Comparison of ENCODE assay signal across 8 mouse cellular contexts in genomic region chr16:87245933-87246791, GRCm38 (mm10).
A peak's percentile ranks its signal among the peaks of the same experiment; 100 is the strongest.
DNase-seq lines count a peak whose midpoint lies in the region; ATAC-seq and TF ChIP-seq lines count a peak whose summit lies in the region.

No protein-coding gene starts in this region.

- no peak overlapping the region for H3K27ac ChIP-seq in MEL (ENCODE audit: control insufficient read depth, low read depth, low read length)
- H3K27ac ChIP-seq in midbrain, embryonic 12.5 days (replicated peaks) = no peak overlapping the region

- peak; percentile 52; the same call in 1 of the 2 replicates for ATAC-seq in midbrain, embryonic 12.5 days (ENCODE audit: low FRiP score, low read depth)

- no peak overlapping the region for H3K9ac ChIP-seq in MEL (ENCODE audit: control insufficient read depth, low read depth, low read length, poor library complexity, severe bottlenecking)
- no peak overlapping the region for H3K9ac ChIP-seq in midbrain, embryonic 12.5 days (replicated peaks)

- intact Hi-C loops in heart, postnatal 36 days (cut with DNase I) = loop anchor here (1.0 to 5.0 kb wide), 6 partner anchors 146 to 944 kb away; no protein-coding TSS in a partner anchor
- intact Hi-C loops in left cerebral cortex, postnatal 25 days (cut with DNase I) = loop anchor here (1.0 to 5.0 kb wide), 4 partner anchors 364 to 944 kb away; no protein-coding TSS in a partner anchor

- DNase-seq in MEL (ENCODE audit: low read depth, low spot score) = no peak
- peak; percentile 48 for DNase-seq in adrenal gland, postnatal 25 days
- peak; percentile 53 for DNase-seq in forelimb bud, embryonic 11.5 days (ENCODE audit: low read depth, low spot score)
- DNase-seq in heart, postnatal 36 days = peak; percentile 70 to 75
- peak; percentile 28 to 43 for DNase-seq in left cerebral cortex, postnatal 25 days (ENCODE audit: low spot score in 2 of 2)
- DNase-seq in urinary bladder, postnatal 10 days (ENCODE audit: low spot score) = peak; percentile 26
- no peak for DNase-seq in spleen, postnatal 36 days (ENCODE audit: low spot score in 2 of 2)

- H3K27me3 ChIP-seq in MEL (ENCODE audit: control insufficient read depth in 1 of 2, insufficient read depth in 2 of 2, low read length in 2 of 2) = no peaks in the 10 kb centered on the region
- H3K27me3 ChIP-seq in midbrain, embryonic 12.5 days = no peaks in the 10 kb centered on the region; the same call in 1 of the 2 replicates

- no peaks in the 10 kb centered on the region for H3K79me2 ChIP-seq in MEL (ENCODE audit: control insufficient read depth, insufficient read depth, low read length, poor library complexity)

- TF ChIP-seq EP300 in MEL (IDR thresholded peaks at IDR 0.05; ENCODE audit: low read depth in 1 of 2, low read length in 2 of 2) = no peak

- no peaks in the 10 kb centered on the region for H3K36me3 ChIP-seq in MEL (ENCODE audit: control insufficient read depth in 1 of 2, insufficient read depth in 2 of 2, low read length in 2 of 2)
- H3K36me3 ChIP-seq in midbrain, embryonic 12.5 days = no peaks in the 10 kb centered on the region

- H3K9me3 ChIP-seq in MEL (replicated peaks; ENCODE audit: insufficient read depth, low read length) = no peaks in the 10 kb centered on the region
- H3K9me3 ChIP-seq in midbrain, embryonic 12.5 days = no peaks in the 10 kb centered on the region

- peak overlapping the region; percentile 9; the same call in 1 of the 2 replicates for H3K4me2 ChIP-seq in midbrain, embryonic 12.5 days (replicated peaks)

- TF ChIP-seq POLR2A in MEL (IDR thresholded peaks at IDR 0.05; ENCODE audit: control insufficient read depth in 1 of 2, insufficient read depth in 1 of 2, low read depth in 1 of 2, low read length in 2 of 2, poor library complexity in 1 of 2) = no peak

- peak; percentile 16 for TF ChIP-seq RAD21 in MEL (IDR thresholded peaks at IDR 0.05; ENCODE audit: low read depth, low read length)

- no peak overlapping the region for H3K4me3 ChIP-seq in MEL (ENCODE audit: control insufficient read depth in 1 of 2, insufficient read depth in 1 of 2, low read depth in 2 of 2, low read length in 2 of 2)
- H3K4me3 ChIP-seq in midbrain, embryonic 12.5 days = no peak overlapping the region

- TF ChIP-seq CTCF in MEL (IDR thresholded peaks at IDR 0.05 in 2 of 3, conservative IDR thresholded peaks at IDR 0.05 in 1 of 3; ENCODE audit: control insufficient read depth in 1 of 3, insufficient read depth in 1 of 3, low read depth in 2 of 3, low read length in 3 of 3, poor library complexity in 1 of 3, severe bottlenecking in 1 of 3) = 0 out of 6 replicates have a peak, but pooled peaks of 1 of the 3 experiments have one; percentile 27

- H3K4me1 ChIP-seq in MEL (ENCODE audit: control insufficient read depth in 1 of 2, insufficient read depth in 2 of 2, low read length in 2 of 2) = no peaks in the 10 kb centered on the region
- H3K4me1 ChIP-seq in midbrain, embryonic 12.5 days = no peaks in the 10 kb centered on the region

- 61% methylated on average over 26 of the region's 26 CpGs for WGBS in midbrain, embryonic 12.5 days

TF ChIP-seq in MEL, 35 proteins besides CTCF, POLR2A, EP300 and RAD21:
- TF ChIP-seq POLR2AphosphoS5 (IDR thresholded peaks at IDR 0.05; ENCODE audit: borderline replicate concordance, low read depth, low read length) = no peak
- TF ChIP-seq JUND (IDR thresholded peaks at IDR 0.05; ENCODE audit: low read depth, low read length) = no peak
- no peak for TF ChIP-seq CHD2 (IDR thresholded peaks at IDR 0.05; ENCODE audit: low read length)
- TF ChIP-seq ETS1 (IDR thresholded peaks at IDR 0.05; ENCODE audit: low read depth, low read length) = no peak
- TF ChIP-seq GATA1 (IDR thresholded peaks at IDR 0.05; ENCODE audit: low read depth, low read length) = no peak
- TF ChIP-seq TBP (IDR thresholded peaks at IDR 0.05; ENCODE audit: low read depth, low read length) = no peak
- no peak for TF ChIP-seq MAX (IDR thresholded peaks at IDR 0.05; ENCODE audit: low read length)
- no peak for TF ChIP-seq E2F4 (IDR thresholded peaks at IDR 0.05; ENCODE audit: borderline replicate concordance, low read depth, low read length)
- TF ChIP-seq ZKSCAN1 (IDR thresholded peaks at IDR 0.05; ENCODE audit: low read depth, low read length) = no peak
- no peak for TF ChIP-seq USF2 (IDR thresholded peaks at IDR 0.05; ENCODE audit: borderline replicate concordance in 1 of 2, insufficient read depth in 1 of 2, low read depth in 1 of 2, low read length in 2 of 2)

Comparison
In these comparisons a context has a peak if more than half of its experiments do, and no peak if none do; other contexts are left out.
1. DNase-seq: peak in adrenal gland, postnatal 25 days (single experiment), forelimb bud, embryonic 11.5 days (single experiment), heart, postnatal 36 days (2 of 2), left cerebral cortex, postnatal 25 days (2 of 2) and urinary bladder, postnatal 10 days (single experiment); none in MEL (single experiment) and spleen, postnatal 36 days (0 of 2).